Mouse (Mus musculus) spleen, postnatal 10 days (tissue): ENCODE data around the gene Slc9a6.

Source experiments
- DNase-seq, 2 experiments: peaks; one replicate each; pipeline ENCODE4 v3.0.0; 2021 to 2022; ENCODE audit warnings: low spot score in 2 of 2

The Slc9a6 gene

DNA sequence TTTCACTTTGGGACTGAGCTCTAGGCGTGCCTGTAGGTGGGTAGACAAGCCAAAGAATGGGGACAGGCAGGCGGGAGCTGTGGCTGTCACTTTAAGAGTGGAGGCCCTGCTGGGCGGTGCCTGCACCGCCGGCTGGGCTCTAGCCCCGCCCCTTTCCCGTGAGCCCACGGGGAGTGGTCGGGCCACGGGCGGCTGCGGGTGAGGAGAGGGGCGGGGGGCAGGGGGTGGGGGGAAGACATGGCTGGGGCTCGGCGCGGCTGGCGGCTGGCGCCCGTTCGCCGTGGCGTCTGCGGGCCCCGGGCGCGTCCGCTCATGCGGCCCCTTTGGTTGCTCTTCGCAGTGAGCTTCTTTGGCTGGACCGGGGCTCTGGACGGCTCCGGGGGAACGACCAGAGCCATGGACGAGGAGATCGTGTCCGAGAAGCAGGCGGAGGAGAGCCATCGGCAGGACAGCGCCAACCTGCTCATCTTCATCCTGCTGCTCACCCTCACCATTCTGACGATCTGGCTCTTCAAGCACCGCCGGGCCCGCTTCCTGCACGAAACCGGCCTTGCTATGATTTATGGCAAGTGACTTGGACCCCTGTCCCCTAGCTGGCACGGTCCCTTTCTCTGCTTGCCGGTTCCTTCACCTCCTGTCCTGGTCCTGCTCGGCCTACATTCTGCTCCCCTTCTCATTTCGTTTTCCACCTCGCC lies at the start of gene Slc9a6:
Slc9a6 (plus strand) TSS at position 135 of the 695 bp plus-strand sequence.
- DNase-seq: peak; percentile 42 to 77

- peak in 1 of 2 experiments; percentile 48 for DNase-seq
These were observed 37.1 kb upstream of the Slc9a6 start for GRCm38 (mm10) chrX:56572465-56572864.

- no peak for DNase-seq
These were observed 31.4 kb upstream of the Slc9a6 start for GRCm38 (mm10) chrX:56578200-56578599.

GRCm38 (mm10) chrX:56597219-56597886 lies 12.2 kb upstream of the Slc9a6 start:
- peak in 1 of 2 experiments; percentile 15 for DNase-seq

DNA sequence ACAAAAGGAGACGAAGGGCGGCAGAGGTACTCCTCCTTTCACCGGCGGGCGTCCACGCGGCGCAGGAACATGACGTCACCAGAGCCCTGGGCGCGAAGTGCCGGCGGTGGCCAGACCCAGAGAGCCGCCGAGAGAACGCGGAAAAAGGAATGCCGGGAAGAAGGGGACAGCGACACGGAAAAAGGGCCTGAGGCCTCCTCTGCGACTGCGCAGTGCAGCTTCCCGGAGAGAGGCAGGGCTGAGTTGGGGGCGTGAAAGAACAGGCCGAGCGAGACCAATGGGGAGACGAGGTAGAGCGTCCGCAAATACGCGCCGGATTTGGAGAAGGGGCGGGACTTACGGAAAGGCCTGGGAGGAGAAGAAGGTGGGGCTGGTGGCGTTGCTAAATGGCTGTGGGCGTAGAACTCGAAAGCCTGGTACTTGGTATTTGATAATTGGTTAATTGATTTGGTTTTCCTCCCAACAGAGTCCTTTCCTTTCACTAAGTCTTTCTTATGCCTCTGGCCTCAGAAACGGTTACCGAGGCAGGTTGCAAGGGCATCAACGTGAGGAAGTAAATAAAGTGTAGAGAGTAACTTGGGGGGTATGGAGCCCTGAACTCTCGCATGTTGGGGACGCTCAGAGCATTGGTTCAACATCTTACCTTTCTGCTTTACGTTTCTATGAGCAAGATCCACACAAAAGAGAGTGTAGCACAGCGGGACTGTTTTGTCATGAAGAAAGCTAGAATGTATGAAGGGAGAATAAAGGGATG lies 11.5 kb upstream of the Slc9a6 start, which contains the start of gene Mmgt1:
Mmgt1 (minus strand) TSS at position 183 of the 754 bp plus-strand sequence.
- DNase-seq: peak; percentile 81 to 87

DNA sequence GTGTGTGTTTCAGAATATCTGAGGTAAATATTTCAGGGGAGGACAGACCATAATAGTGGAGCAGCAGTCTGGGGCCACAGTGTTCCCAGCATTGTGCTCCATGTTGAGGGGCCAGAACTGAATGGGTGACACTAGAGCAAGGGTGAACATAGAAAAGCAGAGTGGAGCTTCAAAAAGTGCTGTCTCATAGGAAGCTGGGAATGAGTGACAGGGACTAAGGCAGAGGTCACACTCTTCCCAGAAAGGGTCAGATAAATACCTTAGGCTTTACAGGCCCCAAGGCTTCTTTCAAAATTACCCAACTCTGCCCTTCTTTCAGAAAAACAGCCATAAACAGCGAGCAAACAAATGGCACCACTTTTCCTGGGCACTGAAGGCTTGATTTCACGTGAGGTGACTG lies 3.0 kb upstream of the Slc9a6 start:
- no peak for DNase-seq

DNA sequence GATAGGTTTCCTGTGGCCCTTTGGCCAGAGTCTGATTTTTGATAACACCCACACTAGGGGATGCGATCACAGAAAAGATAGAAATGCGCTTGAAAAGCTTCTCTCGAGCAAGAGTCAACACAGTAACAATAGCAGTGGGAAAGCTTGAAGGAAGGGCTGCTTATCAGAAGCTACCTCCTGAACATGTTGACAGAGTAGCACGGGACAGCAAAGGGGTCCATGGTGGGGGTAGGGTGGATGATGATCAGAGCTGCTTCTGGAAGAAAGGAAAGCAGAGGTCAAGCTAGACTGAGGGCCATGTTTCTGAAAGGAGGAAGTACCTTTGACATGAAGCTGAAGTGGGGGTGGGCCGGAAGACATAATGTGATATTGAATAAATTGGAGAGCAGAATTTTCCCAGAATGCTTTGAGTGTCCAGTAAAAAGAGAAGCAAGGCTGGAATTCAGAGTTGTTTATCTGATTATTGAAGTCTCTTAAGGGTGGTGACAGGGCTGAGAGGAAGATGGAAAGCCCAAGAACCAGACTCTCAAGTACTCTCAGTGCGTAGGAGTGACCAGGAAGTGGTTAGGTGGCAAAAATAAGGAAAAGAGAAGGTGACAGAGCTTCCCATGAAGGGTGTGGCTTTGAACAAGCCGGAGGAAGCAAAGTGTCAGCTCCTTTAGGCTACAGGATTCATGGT lies 2.4 kb upstream of the Slc9a6 start:
- DNase-seq: no peak

DNA sequence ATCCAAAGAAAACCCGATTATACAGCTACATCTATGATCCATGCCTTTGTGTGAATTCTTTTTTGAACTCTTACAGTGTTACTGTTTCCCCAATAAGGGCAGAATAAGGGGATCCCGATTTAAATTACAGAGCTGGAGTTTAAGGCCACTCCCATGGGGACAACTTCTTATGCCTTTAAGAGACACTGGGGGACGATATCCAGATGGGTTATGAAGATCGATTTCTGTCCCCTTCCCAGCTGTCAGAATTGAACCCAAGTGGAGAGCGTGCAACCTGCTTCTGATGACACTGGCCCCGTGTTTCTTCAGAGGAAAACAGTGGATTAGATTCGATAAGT lies 303 bp upstream of the Slc9a6 start:
- no peak for DNase-seq

DNA sequence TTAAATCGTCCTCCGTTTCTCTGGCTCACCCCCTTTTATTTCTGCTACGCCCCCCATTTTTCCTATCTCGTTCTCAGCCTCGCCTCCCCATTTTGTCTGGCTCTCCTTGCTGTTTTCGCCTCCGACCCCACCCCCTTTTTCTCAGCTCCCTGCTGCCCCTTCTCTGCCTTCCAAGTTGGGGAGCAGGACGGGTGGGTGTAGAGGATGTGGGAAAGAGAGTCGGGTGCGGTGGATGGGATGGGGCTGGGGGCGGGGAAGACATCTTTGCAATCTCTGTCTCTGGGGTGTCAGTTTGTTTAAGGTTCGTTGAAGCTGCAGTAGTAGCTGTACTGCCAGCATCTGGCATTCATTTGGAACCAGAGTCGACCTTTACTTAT lies 749 bp downstream of the Slc9a6 start:
- DNase-seq: peak in 1 of 2 experiments; percentile 16

DNA sequence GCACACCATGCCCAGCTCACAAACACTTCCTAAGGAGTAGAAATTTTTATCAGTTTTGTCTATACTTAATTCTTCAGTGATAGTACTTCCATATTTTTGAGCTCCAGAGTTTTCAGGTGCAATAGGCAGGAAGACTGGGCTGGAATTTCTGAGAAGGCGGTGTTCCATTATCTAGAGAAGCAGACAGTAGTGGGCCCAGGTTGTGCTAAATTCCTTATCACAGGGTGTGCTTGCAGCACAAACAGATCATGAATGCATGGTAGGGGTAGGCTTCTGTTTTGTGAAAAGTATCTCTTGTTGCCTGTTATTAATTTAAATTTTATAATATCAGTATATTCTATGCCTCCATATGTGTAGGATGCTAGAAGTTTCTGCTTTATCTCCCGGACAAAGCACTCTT lies 5.7 kb downstream of the Slc9a6 start:
- DNase-seq: no peak

- DNase-seq: no peak
These were observed 26.6 kb downstream of the Slc9a6 start for GRCm38 (mm10) chrX:56636185-56636584.

- DNase-seq: no peak
These were observed 30.5 kb downstream of the Slc9a6 start for GRCm38 (mm10) chrX:56640066-56640465.

GRCm38 (mm10) chrX:56649549-56650354 lies 40.2 kb downstream of the Slc9a6 start:
- DNase-seq: no peak

DNA sequence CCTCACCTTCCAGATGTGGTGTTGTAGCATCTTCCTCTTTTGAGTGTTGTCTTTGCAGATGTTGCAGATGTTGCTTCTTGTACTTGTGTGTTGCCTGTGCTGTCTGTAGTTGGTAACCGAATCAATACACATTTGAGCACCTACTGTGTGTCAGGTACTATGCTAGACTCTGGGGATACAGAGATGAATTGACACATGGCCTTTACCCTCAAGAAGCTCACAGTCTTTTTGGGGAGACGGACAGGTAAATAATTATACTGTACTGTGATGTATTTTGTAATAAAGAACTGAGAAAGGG lies 40.7 kb downstream of the Slc9a6 start:
- no peak for DNase-seq

- DNase-seq: no peak
These were observed 41.3 kb downstream of the Slc9a6 start for GRCm38 (mm10) chrX:56650885-56651284.

DNA sequence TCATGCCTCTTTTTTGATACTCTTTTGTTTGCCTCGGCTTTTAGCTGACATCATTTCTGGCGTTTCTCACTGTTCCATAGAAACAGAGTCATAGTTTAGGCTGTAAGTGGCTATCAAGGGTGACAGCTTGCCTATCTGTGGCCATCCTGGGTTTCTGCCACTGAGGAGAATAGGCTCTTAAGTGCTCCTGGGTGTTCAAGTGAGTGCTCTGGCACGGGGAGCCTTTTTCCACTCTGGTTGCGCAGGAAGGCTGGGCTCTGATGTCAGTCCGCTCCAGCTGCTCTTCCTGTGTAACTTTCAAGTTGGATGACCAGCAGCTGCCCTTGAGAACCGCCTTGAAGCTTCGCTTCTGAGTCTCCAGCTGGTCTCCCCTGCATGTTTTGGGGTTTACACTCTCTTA lies 42.2 kb downstream of the Slc9a6 start:
- DNase-seq: no peak

- no peak for DNase-seq
These were observed 46.1 kb downstream of the Slc9a6 start for GRCm38 (mm10) chrX:56655686-56656085.

- DNase-seq: no peak
These were observed 49.7 kb downstream of the Slc9a6 start for GRCm38 (mm10) chrX:56659286-56659685.

DNA sequence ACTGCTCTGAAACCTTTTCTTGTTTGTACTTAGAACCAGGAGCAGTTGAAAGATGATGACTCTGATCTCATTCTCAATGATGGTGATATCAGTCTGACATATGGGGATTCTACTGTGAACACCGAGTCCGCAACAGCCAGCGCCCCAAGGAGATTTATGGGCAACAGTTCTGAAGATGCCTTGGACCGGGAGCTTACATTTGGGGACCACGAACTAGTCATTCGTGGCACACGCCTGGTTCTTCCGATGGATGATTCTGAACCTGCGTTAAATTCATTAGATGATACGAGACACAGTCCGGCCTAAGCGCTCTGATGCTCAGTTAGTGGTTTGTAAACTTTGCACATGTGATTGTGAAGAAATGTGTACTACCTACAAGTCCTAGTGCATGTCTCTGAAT lies 51.6 kb downstream of the Slc9a6 start:
- no peak for DNase-seq

DNA sequence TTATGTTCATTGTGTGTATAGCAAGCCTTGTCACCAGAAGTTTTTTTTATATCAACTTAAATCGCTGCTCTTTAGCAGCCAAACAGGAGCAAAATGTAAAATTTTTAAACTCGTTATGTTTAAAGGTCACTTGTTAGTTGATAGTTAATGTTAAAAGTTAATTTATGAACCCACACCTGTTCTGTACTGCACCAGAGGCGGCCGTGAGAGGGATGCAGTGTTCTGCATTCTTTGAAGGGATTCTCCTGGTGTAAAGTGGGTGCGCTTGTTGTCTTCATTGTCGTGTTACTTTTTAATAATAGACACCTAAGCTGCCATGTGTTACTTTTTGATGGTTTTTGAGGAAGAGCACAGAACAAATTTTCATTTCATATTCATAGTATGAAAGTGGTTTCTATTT lies 52.8 kb downstream of the Slc9a6 start:
- no peak for DNase-seq

GRCm38 (mm10) chrX:56663377-56663776 lies 53.8 kb downstream of the Slc9a6 start:
- DNase-seq: no peak
